Mouse (Mus musculus) intestine, embryonic 16.5 days (tissue): ENCODE data around the gene Ttc7b. TPM values are rescaled to one million over a fixed set of nuclear protein-coding genes. Genes with fewer than 3 reads are reported as not detected.

Experiments
- ATAC-seq: fragments of 200-750 bp; cut with Nextera tagmentation; 2 replicates; pipeline ENCODE4 v1.8.0; 2017; ENCODE audit warnings: moderate TSS enrichment, moderate library complexity
- H3K27ac ChIP-seq: fragments of 300-500 bp; sonication (generic); 2 replicates; pipeline ENCODE4 v1.5.1; 2014; ENCODE audit warnings: mild to moderate bottlenecking, low read length
- H3K27me3 ChIP-seq: fragments of 300-500 bp; sonication (generic); replicated peaks from 2 replicates; pipeline ENCODE4 v1.6.1; 2014; ENCODE audit warnings: low read length, control low read depth, mixed read lengths; ENCODE audit not compliant: control insufficient read depth, insufficient read depth
- H3K36me3 ChIP-seq: fragments of 300-500 bp; sonication (generic); 2 replicates; pipeline ENCODE4 v1.6.1; 2014; ENCODE audit warnings: low read length, control low read depth; ENCODE audit not compliant: control insufficient read depth, insufficient read depth
- H3K4me1 ChIP-seq: fragments of 300-500 bp; sonication (generic); 2 replicates; pipeline ENCODE4 v1.6.1; 2014; ENCODE audit warnings: low read length, control low read depth, mixed read lengths; ENCODE audit not compliant: control insufficient read depth, insufficient read depth
- H3K4me2 ChIP-seq: fragments of 300-500 bp; sonication (generic); 2 replicates; pipeline ENCODE4 v1.6.1; 2014; ENCODE audit warnings: low read depth, low read length, control low read depth
- H3K4me3 ChIP-seq: fragments of 300-500 bp; sonication (generic); 2 replicates; pipeline ENCODE4 v1.5.1; 2014; ENCODE audit warnings: mild to moderate bottlenecking, low read length
- H3K9ac ChIP-seq: fragments of 300-500 bp; sonication (generic); 2 replicates; pipeline ENCODE4 v1.6.1; 2014; ENCODE audit warnings: low read depth, low read length
- H3K9me3 ChIP-seq: fragments of 300-500 bp; sonication (generic); 2 replicates; pipeline ENCODE4 v1.6.1; 2016; ENCODE audit warnings: low read length, control low read depth; ENCODE audit not compliant: control insufficient read depth
- WGBS: fragments of 180-500 bp; shearing (Covaris S2); extraction: QIAGEN DNeasy Blood & Tissue Kit; methylation state at CpG from one replicate; pipeline ENCODE4 v1.1.7; 2014; 5-methylcytosine and 5-hydroxymethylcytosine counted together
- polyA plus RNA-seq: library from polyadenylated mRNA; unstranded; fragments of >200 nt; fragmentation: Nextera tagmentation; extraction: Ambion mirVana; gene quantifications from 2 replicates; pipeline ENCODE4 v1.2.1, GENCODE M21; 2015

Ttc7b gene
- polyA plus RNA-seq, 1 experiment from 2014 or later: 2.4 TPM

GRCm38 (mm10) chr12:100529651-100530050 lies 9.0 kb upstream of the Ttc7b start:
- H3K36me3 ChIP-seq: no peaks in the 10 kb centered on the region
- no peak overlapping the region for H3K4me2 ChIP-seq
- no peak for ATAC-seq
- H3K9me3 ChIP-seq: 0 out of 2 replicates have a peak, but pooled peaks cover 3% of the 10 kb centered on the region
- H3K4me1 ChIP-seq: peaks cover 18% of the 10 kb centered on the region
- WGBS: 83% methylated on average over 5 of the region's 5 CpGs
- no peak overlapping the region for H3K4me3 ChIP-seq
- H3K9ac ChIP-seq: no peak overlapping the region
- no peaks in the 10 kb centered on the region for H3K27me3 ChIP-seq
- no peak overlapping the region for H3K27ac ChIP-seq

- 23% methylated on average over 8 of the region's 8 CpGs for WGBS
- ATAC-seq: peak; percentile 66
- Histone ChIP-seq H3K27ac (peak overlapping the region; percentile 43; the same call in 1 of the 2 replicates), H3K4me2 (no peak overlapping the region), H3K36me3 (no peaks in the 10 kb centered on the region), H3K27me3 (no peaks in the 10 kb centered on the region), H3K9ac (no peak overlapping the region), H3K4me3 (no peak overlapping the region), H3K4me1 (peaks cover 18% of the 10 kb centered on the region), H3K9me3 (0 out of 2 replicates have a peak, but pooled peaks cover 3% of the 10 kb centered on the region)
Measured at GRCm38 (mm10) chr12:100529172-100529571, 8.5 kb upstream of the Ttc7b start.

- H3K27me3 ChIP-seq: no peaks in the 10 kb centered on the region
- no peak for ATAC-seq
- no peak overlapping the region for H3K4me3 ChIP-seq
- no peaks in the 10 kb centered on the region for H3K36me3 ChIP-seq
- H3K9me3 ChIP-seq: 0 out of 2 replicates have a peak, but pooled peaks cover 3% of the 10 kb centered on the region
- H3K9ac ChIP-seq: no peak overlapping the region
- H3K4me1 ChIP-seq: peaks cover 18% of the 10 kb centered on the region
- 63% methylated on average over 3 of the region's 3 CpGs for WGBS
- no peak overlapping the region for H3K27ac ChIP-seq
- no peak overlapping the region for H3K4me2 ChIP-seq
Measured at GRCm38 (mm10) chr12:100528246-100528645, 7.6 kb upstream of the Ttc7b start.

- WGBS: 16% methylated on average over 9 of the region's 9 CpGs
- H3K4me3 ChIP-seq: peak overlapping the region; percentile 29
- H3K9me3 ChIP-seq: 0 out of 2 replicates have a peak, but pooled peaks cover 3% of the 10 kb centered on the region
- H3K9ac ChIP-seq: no peak overlapping the region
- H3K27me3 ChIP-seq: no peaks in the 10 kb centered on the region
- no peaks in the 10 kb centered on the region for H3K36me3 ChIP-seq
- no peak overlapping the region for H3K27ac ChIP-seq
- H3K4me1 ChIP-seq: peaks cover 21% of the 10 kb centered on the region
- peak; percentile 86 for ATAC-seq
- peak overlapping the region; percentile 45 for H3K4me2 ChIP-seq
Measured at GRCm38 (mm10) chr12:100527753-100528152, 7.1 kb upstream of the Ttc7b start.

- Histone ChIP-seq H3K27me3 (no peaks in the 10 kb centered on the region), H3K4me1 (peaks cover 24% of the 10 kb centered on the region), H3K27ac (no peak overlapping the region), H3K4me2 (peak overlapping the region; percentile 45), H3K4me3 (peak overlapping the region; percentile 29; the same call in 1 of the 2 replicates), H3K36me3 (no peaks in the 10 kb centered on the region), H3K9me3 (0 out of 2 replicates have a peak, but pooled peaks cover 3% of the 10 kb centered on the region), H3K9ac (no peak overlapping the region)
- ATAC-seq: no peak
- 69% methylated on average over 9 of the region's 9 CpGs for WGBS
Measured at GRCm38 (mm10) chr12:100527241-100527640, 6.6 kb upstream of the Ttc7b start.

- no peaks in the 10 kb centered on the region for H3K36me3 ChIP-seq
- WGBS: 20% methylated on average over 1 of the region's 1 CpGs
- no peak for ATAC-seq
Measured at GRCm38 (mm10) chr12:100525939-100526338, 5.3 kb upstream of the Ttc7b start.

GRCm38 (mm10) chr12:100520077-100520793 lies 391 bp downstream of the Ttc7b start:
- H3K9me3 ChIP-seq: no peaks in the 10 kb centered on the region
- no peaks in the 10 kb centered on the region for H3K27me3 ChIP-seq
- peak overlapping the region; percentile 96 for H3K9ac ChIP-seq
- H3K4me3 ChIP-seq: peak overlapping the region; percentile 87
- ATAC-seq: peak; percentile 77
- H3K36me3 ChIP-seq: 0 out of 2 replicates have a peak, but pooled peaks cover 4% of the 10 kb centered on the region
- H3K4me1 ChIP-seq: peaks cover 37% of the 10 kb centered on the region
- peak overlapping the region; percentile 68 for H3K27ac ChIP-seq
- peak overlapping the region; percentile 75 for H3K4me2 ChIP-seq
- under 1% methylated on average over 71 of the region's 76 CpGs for WGBS

More at GRCm38 (mm10) chr12:100525939-100526338, 5.3 kb upstream of the Ttc7b start:
- H3K4me2 ChIP-seq: no peak overlapping the region
- H3K9ac ChIP-seq: no peak overlapping the region
- no peak overlapping the region for H3K27ac ChIP-seq
- H3K9me3 ChIP-seq: 0 out of 2 replicates have a peak, but pooled peaks cover 3% of the 10 kb centered on the region
- H3K4me1 ChIP-seq: peaks cover 24% of the 10 kb centered on the region
- no peak overlapping the region for H3K4me3 ChIP-seq
- no peaks in the 10 kb centered on the region for H3K27me3 ChIP-seq

- no peak overlapping the region for H3K27ac ChIP-seq
- 0 out of 2 replicates have a peak, but pooled peaks have one; percentile 6 for ATAC-seq
- H3K9ac ChIP-seq: peak overlapping the region; percentile 96
- peaks cover 35% of the 10 kb centered on the region for H3K4me1 ChIP-seq
- H3K9me3 ChIP-seq: no peaks in the 10 kb centered on the region
- WGBS: 37% methylated on average over 7 of the region's 7 CpGs
- H3K27me3 ChIP-seq: no peaks in the 10 kb centered on the region
- H3K4me3 ChIP-seq: peak overlapping the region; percentile 87
- H3K4me2 ChIP-seq: peak overlapping the region; percentile 75
- 0 out of 2 replicates have a peak, but pooled peaks cover 4% of the 10 kb centered on the region for H3K36me3 ChIP-seq
Measured at GRCm38 (mm10) chr12:100519684-100520076, 946 bp downstream of the Ttc7b start.

GRCm38 (mm10) chr12:100517371-100517770 lies 3.3 kb downstream of the Ttc7b start:
- no peaks in the 10 kb centered on the region for H3K27me3 ChIP-seq
- no peak overlapping the region for H3K27ac ChIP-seq
- no peak overlapping the region for H3K4me2 ChIP-seq
- 81% methylated on average over 9 of the region's 9 CpGs for WGBS
- H3K9me3 ChIP-seq: no peaks in the 10 kb centered on the region
- H3K4me3 ChIP-seq: no peak overlapping the region
- H3K9ac ChIP-seq: no peak overlapping the region
- peaks cover 29% of the 10 kb centered on the region for H3K4me1 ChIP-seq
- H3K36me3 ChIP-seq: 0 out of 2 replicates have a peak, but pooled peaks cover 4% of the 10 kb centered on the region
- ATAC-seq: no peak
